Mouse (Mus musculus): Measurements from ENCODE around the gene Hadhb. TPM values are rescaled to one million over a fixed set of nuclear protein-coding genes. Genes with fewer than 3 reads are reported as not detected.
A peak's percentile ranks its signal among the peaks of the same experiment; 100 is the strongest.

Hadhb gene
- 100 to 1,000 TPM; 412 to 817 (median 632) TPM for total RNA-seq (2022)

DNA sequence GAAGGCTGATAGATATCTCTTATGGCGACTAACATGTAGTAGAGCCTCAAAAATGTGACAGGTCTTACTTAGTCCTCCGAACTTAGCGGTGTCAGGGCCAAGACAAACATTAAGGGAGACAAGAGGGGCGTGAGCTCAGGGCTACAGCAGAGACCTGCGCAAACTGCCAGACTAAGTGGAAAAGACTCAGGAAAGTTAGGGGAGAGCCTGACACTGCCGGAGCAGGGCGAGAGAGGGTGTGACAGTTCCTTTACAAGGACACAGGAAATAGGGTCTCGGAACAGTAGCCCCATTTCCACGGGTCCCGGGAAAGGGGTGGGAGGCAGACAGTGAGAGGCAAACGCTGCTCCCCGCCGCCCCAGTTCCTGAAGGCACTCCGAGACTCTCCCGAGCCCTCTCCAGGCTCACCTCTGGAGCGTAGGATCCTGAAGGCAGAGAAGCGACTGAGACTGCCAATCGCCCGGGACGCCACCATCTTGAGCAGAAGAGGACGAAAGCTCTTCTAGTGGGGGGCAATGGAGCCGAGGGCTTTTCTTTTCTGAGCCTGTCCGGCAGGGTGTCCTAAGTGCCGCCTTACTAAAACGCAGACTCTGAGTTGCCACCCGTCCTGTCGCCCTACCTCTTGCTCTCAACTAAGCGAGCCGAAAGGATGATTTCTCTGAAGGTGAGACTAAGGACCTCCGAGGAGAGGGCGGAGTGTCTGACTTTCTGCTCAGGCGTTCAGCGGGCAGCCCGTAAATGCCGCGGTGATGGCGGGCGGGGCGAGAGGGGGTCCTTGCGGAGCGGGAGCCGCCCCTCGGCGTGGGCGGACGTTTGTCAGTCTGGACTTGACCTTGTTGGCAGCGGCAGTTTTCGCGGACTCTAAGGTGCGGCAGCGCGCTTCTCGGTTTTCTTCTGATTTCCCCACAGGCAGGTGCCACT lies at the start of gene Hadhb, which contains the start of gene Hadha:
TSS of gene Hadhb (plus strand) at position 775 of the 921 bp plus-strand sequence.
TSS of gene Hadha (minus strand) at position 689 of the 921 bp plus-strand sequence.
- DNase-seq = peak; percentile 89

GRCm38 (mm10) chr5:30105668-30106300 lies 49.3 kb upstream of the Hadhb start, which contains the start of gene 3110082J24Rik:
Gene 3110082J24Rik, minus strand, starts transcription at chr5:30106086.
- no peak for DNase-seq

DNA sequence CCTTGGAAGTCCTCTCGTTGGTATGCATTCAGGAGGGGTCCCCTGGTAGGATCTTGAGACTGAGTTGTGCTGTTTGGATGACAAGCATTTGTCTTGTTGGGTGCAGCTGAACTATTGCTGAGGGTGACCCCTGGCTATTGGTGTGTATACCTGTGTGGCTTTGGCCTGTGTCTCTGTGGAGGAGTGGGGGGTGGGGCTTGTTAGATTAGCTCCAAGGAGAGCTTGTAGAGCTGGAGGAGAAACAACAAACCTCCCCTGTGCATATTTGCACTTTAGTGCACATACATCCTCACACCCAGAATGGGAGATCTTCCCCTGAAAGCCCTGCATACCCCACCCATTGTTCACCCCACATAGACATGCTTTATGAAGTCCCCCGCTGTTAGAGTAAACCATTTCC lies 48.3 kb upstream of the Hadhb start:
- DNase-seq = no peak

- no peak for DNase-seq
These were observed 47.9 kb upstream of the Hadhb start for GRCm38 (mm10) chr5:30107186-30107585.

DNA sequence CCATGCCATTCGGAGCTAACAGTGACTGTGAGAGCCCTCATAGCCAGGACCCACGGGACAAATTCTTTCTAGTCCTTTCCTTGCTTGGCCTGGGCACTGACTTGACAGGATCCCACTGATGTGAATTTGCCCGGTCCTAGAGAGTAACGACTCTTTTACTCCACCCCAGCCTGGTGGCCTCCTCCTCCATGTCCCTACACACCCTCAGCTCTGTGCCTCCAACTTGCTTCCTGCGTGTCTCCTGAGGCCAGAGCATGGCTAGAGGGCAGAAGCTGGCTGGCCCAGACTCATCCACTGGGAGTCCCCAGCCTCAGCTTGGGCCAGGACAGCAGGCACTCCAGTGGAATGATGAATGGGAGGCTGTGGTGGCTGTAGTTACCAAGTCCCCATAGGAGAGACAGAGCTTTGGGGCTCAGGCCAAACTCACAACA lies 47.4 kb upstream of the Hadhb start:
- no peak for DNase-seq

GRCm38 (mm10) chr5:30108233-30108632 lies 46.8 kb upstream of the Hadhb start:
- DNase-seq = no peak

- DNase-seq = no peak
These were observed 45.1 kb upstream of the Hadhb start for GRCm38 (mm10) chr5:30109899-30110298.

DNA sequence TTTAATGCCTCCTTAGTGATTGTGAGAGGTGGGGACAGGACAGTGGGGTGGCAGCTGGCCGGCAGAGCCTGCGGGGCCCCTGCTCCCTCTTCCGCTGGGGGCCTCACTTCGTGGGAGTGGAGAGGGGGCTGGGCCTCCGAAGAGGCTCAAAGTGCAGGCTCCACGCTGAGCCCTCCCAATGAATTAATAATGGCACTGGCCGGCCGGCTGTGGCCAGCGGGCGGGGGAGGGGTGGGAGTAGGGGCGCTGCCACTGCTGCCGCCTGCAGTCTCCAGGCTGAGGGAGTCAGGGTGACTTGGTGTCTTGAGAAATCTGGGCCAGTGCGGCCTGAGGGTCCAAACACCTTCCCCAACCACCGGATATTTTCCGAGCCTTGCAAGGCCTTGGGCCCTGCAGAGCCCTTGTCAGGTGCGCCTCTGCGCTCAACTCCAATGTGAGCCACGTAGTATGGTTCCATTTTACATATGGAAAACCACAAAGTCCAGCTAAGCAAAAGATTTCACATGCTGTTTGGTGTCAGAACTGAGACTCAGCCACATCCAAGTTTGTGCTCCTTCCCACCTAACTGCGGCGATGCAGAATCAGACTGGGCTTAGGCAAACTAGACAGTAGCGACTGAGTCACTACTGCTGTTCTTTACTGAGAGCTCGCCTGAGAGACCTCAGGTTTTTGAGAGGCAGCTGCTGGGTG lies 44.5 kb upstream of the Hadhb start:
- no peak for DNase-seq

DNA sequence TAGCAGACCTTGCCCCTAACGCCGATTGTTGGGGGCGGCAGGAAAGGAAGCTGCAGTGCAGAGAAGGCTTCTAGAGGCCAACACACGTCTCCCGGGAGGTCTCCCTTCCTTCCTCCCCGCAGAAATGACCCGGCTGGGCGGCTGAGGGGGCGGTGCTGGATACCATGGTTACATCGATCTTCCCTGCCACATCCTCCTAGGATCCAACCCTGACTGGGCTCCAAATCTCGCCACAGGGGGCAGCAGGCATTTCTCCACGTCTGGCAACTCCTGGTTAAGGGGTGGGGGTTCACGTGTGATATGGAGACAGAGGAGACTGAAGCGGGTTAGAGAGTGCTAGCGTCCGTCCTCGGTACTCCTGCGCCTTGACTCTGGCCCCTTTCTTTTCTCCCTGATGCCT lies 43.9 kb upstream of the Hadhb start:
- DNase-seq = no peak

GRCm38 (mm10) chr5:30111771-30112170 lies 43.3 kb upstream of the Hadhb start:
- no peak for DNase-seq

DNA sequence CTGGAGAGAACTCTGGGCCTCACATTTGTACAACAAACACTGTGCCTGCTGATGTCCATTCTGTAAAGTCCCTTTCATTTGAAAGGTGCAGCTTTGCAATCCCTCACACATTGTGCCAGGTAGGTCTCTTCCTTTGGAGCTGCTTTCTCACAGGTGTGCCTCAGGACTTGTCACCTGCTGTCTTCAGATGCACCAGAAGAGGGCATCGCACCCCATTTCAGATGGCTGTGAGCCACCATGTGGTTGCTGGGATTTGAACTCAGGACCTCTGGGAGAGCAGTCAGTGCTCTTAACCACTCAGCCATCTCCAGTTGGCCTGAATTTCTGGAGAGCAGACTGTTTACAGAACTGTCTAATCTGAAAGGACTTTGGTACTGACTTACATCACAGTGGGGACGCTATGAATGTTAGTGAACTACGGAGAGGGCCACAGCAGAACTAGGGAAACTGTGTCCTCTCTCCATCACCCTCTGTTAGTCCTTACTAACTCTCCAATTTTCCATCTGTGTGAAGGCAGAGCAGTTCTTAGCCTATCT lies 42.4 kb upstream of the Hadhb start:
- no peak for DNase-seq

- DNase-seq = no peak
These were observed 40.9 kb upstream of the Hadhb start for GRCm38 (mm10) chr5:30113881-30114760.

GRCm38 (mm10) chr5:30114761-30115140 lies 40.3 kb upstream of the Hadhb start:
- DNase-seq = no peak

DNA sequence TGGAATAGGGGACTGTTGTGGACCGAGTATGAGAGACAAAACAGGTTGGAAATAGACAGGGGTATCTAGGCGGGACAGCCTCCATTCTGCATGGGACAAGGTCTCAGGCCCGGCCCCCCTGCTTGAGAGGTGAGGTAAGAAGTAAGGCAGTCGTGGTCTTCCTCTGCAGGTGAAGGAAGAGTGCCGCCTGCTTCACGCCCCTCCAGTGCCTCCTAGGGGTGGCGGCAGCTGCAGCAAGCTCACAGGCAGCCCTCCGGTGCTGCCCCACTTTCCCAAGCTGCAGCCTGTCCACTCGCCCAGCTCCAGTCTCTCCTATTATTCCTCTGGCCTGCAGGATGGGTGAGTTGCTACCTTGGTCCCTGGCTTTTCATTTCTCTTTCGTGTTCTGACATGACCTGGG lies 39.3 kb upstream of the Hadhb start:
- no peak for DNase-seq

DNA sequence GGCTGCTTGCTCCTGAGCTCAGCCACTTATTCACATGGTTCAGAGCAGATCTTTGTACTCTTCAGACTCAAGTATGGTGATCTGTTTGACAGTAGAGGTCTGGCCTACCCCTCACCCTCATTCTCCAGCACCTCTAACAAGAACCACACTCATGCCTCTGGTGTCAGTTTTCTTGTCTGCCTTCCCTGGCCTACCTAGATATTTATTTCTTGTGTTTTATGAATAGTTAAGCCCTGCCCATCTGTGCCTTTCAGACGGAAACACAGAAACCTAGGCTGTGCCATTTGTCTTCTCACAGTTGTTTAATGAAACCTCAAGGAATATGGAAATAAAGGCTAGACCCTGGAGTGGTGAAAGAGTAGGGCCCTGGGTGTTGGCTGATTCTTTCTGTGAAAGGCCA lies 37.0 kb upstream of the Hadhb start:
- no peak for DNase-seq

GRCm38 (mm10) chr5:30119163-30119562 lies 35.9 kb upstream of the Hadhb start:
- DNase-seq = no peak

GRCm38 (mm10) chr5:30120106-30120505 lies 34.9 kb upstream of the Hadhb start:
- DNase-seq = no peak

GRCm38 (mm10) chr5:30122481-30122880 lies 32.6 kb upstream of the Hadhb start:
- DNase-seq = no peak

DNA sequence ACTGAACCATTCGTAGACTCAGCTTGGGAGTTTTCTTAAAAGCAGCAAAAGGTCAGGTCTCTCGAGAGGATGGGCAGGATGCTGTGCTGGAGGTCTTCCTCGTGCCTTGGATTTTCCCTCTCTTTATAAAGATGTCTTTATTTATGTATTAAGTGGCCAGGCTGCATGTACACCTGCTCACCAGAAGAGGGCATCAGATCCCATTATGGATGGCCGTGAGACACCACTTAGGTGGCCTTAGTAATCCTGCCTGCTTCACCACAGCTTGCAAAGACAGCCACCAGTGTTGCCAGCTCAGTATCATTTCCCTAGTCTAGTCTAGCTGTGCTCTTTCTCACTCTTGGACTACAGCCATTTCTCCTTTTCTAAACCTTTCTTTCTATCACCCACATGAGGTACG lies 29.5 kb upstream of the Hadhb start:
- no peak for DNase-seq

- peak; percentile 32 for DNase-seq
These were observed 28.3 kb upstream of the Hadhb start for GRCm38 (mm10) chr5:30126756-30127155.

DNA sequence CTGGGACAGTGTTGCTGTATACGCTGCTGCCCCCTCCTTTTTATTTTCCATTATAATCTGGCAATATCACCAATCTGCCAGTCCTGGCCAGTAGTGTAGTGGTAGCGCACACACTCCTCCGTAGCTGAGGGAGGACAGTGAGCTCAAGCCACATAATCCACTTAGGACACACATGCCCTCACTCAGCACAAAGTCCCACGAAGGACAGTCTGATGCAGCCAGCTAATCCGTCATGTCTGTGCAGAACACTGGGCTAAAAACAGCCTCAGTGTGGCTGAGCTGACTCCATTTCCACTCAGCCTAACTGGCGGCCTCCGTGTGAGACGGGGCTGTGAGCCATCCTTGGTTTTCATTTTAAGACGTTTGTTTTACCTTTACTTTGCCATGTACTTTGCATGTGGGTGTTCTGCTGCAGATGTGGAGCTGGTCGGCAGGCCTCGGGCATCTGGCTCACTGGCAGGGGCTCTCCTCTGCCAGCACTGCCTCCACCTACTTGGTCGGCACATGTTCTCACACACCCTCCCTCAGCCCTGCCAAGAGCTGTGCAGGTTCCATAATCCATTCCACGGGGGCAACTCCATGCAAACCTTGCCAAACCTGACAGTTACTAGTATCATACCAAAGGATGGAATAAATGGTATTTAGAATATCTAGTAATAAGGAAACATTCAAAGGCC lies 27.0 kb upstream of the Hadhb start:
- DNase-seq = no peak
